Mouse (Mus musculus) left cerebral cortex, adult 9 months (tissue): ENCODE results near the gene 6430628N08Rik.

Source experiments
- DNase-seq, 2 experiments: peaks; one replicate each; pipeline ENCODE4 v3.0.0; 2022; ENCODE audit warnings: low spot score in 2 of 2

The 6430628N08Rik gene

GRCm38 (mm10) chr4:115939295-115940102 lies 49.0 kb downstream of the 6430628N08Rik start, which contains the start of gene Dmbx1:
TSS of gene Dmbx1 (minus strand) at chr4:115939926.
- DNase-seq, result no peak

GRCm38 (mm10) chr4:115940681-115941080 lies 50.2 kb downstream of the 6430628N08Rik start:
- no peak for DNase-seq

- no peak for DNase-seq
These were observed 50.9 kb downstream of the 6430628N08Rik start for GRCm38 (mm10) chr4:115941242-115941820.

GRCm38 (mm10) chr4:115943669-115944314 lies 53.3 kb downstream of the 6430628N08Rik start:
- no peak for DNase-seq
